Mouse (Mus musculus) small intestine, adult 2 months (tissue): Measurements from ENCODE around the gene Thrap3. TPM values are rescaled to one million over a fixed set of nuclear protein-coding genes. Genes with fewer than 3 reads are reported as not detected.

ENCODE experiments used
- H3K27ac ChIP-seq: fragments of 200-500 bp; 2 replicates; pipeline ENCODE4 v1.5.1; 2012; ENCODE audit warnings: low read depth, low read length, control low read depth, inconsistent platforms; ENCODE audit not compliant: insufficient read depth
- H3K27me3 ChIP-seq: fragments of 200-500 bp; 2 replicates; pipeline ENCODE4 v1.6.1; 2012; ENCODE audit warnings: mild to moderate bottlenecking, moderate library complexity, low read length, inconsistent platforms; ENCODE audit not compliant: control insufficient read depth, insufficient read depth
- H3K36me3 ChIP-seq: fragments of 200-500 bp; 2 replicates; pipeline ENCODE4 v1.6.1; 2012; ENCODE audit warnings: mild to moderate bottlenecking, low read length, control low read depth, inconsistent platforms; ENCODE audit not compliant: control insufficient read depth, insufficient read depth
- H3K4me1 ChIP-seq: fragments of 200-500 bp; 2 replicates; pipeline ENCODE4 v1.6.1; 2012; ENCODE audit warnings: low read length, inconsistent platforms, mixed read lengths; ENCODE audit not compliant: control insufficient read depth, insufficient read depth, insufficient read length
- H3K4me3 ChIP-seq: fragments of 200-500 bp; 2 replicates; pipeline ENCODE4 v1.5.1; 2012; ENCODE audit warnings: low read depth, mild to moderate bottlenecking, control low read depth, inconsistent platforms, low read length, moderate library complexity
- CTCF ChIP-seq: fragments of 200-500 bp; IDR thresholded peaks from 2 replicates; pipeline ENCODE4 v1.5.1; 2012; ENCODE audit warnings: low read depth, mild to moderate bottlenecking, control low read depth, inconsistent platforms, low read length, moderate library complexity, mixed read lengths; ENCODE audit not compliant: insufficient replicate concordance, insufficient read length; ENCODE audit errors: extremely low read depth
- POLR2A ChIP-seq: fragments of 200-500 bp; IDR thresholded peaks from 2 replicates; pipeline ENCODE4 v1.6.1; 2012; ENCODE audit warnings: low read depth, mild to moderate bottlenecking, control low read depth, inconsistent platforms, low read length, moderate library complexity
- WGBS: fragments of 180-500 bp; shearing (Covaris S2); methylation state at CpG from one replicate; pipeline ENCODE4 v1.1.7; 2018; 5-methylcytosine and 5-hydroxymethylcytosine counted together
- polyA plus RNA-seq: library from polyadenylated mRNA; depleted of rRNA; stranded (reverse); fragments of >200 nt; gene quantifications from 2 replicates; pipeline ENCODE4 v1.2.3, GENCODE M21; 2012

Thrap3 gene
- polyA plus RNA-seq, 1 experiment, result 22.1 TPM

DNA sequence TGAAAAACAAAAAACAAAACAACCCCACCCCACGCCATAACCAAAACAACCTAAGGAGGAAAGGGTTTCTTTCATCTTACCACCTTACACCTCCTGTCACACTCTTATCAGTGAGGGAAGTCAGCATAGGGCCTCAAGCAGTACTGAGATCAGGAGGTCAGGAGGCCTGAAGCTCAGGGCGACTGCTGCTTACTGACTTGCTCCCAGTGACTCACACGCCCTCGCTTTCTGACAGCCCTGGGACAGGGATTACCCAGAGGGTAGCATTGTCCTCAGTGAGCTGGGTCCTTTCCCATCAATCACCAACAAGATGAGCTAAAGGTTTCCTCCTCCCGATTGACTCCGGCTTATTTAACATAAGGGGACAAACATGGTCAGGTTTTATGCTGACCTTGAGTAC is 4.5 kb upstream of the Thrap3 start:
- WGBS, result 64% methylated on average over 6 of the region's 6 CpGs
- Histone ChIP-seq H3K27me3 (no peaks in the 10 kb centered on the region), H3K4me3 (no peak overlapping the region), H3K4me1 (peaks cover 3% of the 10 kb centered on the region; the same call in 1 of the 2 replicates), H3K36me3 (no peaks in the 10 kb centered on the region), H3K27ac (no peak overlapping the region)
- TF ChIP-seq POLR2A (no peak), CTCF (no peak)

DNA sequence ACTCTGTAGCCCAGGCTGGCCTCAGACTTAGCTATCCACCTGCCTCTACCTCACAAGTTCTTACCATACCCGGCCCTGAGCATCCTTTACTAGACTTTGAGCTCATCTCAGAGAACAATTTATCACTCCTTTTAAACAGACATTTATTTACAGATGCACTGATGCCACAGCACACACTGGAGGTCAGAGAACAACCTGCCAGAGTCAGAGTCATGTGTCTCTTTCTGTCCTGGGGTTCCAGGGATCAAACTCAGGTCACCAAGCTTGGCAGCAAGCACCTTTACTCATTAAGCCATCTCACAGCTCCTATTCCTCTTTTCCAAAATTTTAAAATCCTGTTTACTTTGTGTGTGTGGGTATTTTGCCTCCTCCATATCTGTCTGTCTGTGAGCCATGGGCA is 2.8 kb upstream of the Thrap3 start:
- H3K4me3 ChIP-seq, result no peak overlapping the region
- H3K36me3 ChIP-seq, result no peaks in the 10 kb centered on the region
- H3K27ac ChIP-seq, result no peak overlapping the region
- H3K4me1 ChIP-seq, result peaks cover 7% of the 10 kb centered on the region; the same call in 1 of the 2 replicates
- 61% methylated on average over 1 of the region's 1 CpGs for WGBS
- H3K27me3 ChIP-seq, result no peaks in the 10 kb centered on the region
- TF ChIP-seq POLR2A, result no peak
- TF ChIP-seq CTCF, result no peak

DNA sequence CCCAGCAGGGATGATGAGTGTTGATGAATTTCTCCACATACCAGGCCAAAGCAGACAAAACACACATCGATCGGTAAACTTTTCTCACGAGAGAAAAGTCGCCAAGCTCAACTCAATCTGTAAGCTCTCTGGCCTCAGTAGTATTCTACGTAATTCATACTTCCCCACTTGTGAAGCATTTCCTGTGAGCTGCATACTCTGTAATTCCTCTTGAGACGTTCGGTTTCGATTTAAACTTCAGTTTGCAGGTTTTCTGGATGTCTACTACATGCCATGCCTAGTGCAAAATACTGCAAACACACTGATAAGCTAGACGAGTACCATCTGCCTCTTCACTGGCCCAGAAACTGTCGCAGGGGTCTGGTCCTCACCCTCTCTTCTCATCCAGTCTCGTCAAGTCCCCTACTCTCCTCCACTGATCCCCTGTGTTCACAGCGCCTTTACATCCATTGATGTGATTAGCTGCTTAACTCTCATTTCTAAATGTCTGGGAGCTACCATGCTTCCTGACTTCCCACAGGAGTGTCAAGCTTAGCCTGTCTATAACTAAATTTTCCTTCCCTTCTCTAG is 2.2 kb upstream of the Thrap3 start:
- Histone ChIP-seq H3K4me1 (peaks cover 7% of the 10 kb centered on the region; the same call in 1 of the 2 replicates), H3K27ac (peak overlapping the region; percentile 41), H3K36me3 (no peaks in the 10 kb centered on the region), H3K4me3 (no peak overlapping the region), H3K27me3 (no peaks in the 10 kb centered on the region)
- TF ChIP-seq CTCF (no peak), POLR2A (no peak)
- 73% methylated on average over 12 of the region's 12 CpGs for WGBS

DNA sequence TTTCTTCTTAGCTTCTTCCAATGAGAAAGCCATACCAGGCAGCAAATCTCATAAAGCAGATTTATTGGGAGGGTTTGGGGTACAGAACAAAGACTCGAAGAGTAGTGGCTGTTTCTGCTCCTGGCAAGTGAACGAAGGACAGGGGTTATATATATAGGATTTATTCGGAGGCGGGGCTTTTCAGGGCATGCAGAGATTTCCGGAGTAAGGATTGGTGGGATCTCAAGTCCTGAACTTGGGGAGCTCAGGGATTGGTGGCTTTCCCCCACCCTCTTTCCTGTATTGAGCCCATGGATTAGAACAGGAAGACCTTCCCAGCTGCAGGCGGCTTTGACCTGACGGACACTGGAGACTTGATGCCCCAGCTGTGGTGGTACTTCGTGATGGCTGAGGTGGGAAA is 1.5 kb upstream of the Thrap3 start:
- Histone ChIP-seq H3K4me1 (peaks cover 9% of the 10 kb centered on the region; the same call in 1 of the 2 replicates), H3K27ac (no peak overlapping the region), H3K36me3 (no peaks in the 10 kb centered on the region), H3K4me3 (no peak overlapping the region), H3K27me3 (no peaks in the 10 kb centered on the region)
- 93% methylated on average over 8 of the region's 8 CpGs for WGBS
- TF ChIP-seq POLR2A (no peak), CTCF (no peak)

DNA sequence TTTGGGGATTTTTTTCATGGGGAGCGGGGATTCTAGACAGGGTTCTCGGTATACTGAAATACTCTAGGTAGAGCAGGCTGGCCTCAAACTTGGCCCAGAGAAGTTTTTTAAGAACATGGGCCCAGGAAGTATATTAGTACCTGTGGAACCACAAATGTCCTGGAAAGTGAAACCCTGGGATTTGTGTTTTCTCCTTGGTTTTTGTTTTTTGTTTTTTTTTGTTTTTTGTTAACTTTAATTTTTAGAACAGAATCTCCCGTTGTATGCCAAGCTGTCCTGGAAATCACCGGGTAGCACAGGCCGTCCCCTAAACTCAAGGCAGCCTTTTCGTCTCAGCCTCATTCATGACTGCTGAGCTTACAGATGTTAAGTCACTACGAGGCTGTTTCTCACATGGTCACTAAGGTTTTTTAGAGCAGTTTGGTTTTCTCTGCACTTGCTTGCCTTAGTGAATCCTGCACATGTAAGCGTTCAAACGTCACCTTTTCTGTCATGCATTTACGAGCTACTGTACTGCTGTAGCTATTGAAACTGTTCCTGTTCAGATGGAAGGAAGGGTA is 856 bp upstream of the Thrap3 start:
- H3K27ac ChIP-seq, result peak overlapping the region; percentile 96
- H3K36me3 ChIP-seq, result no peaks in the 10 kb centered on the region
- 76% methylated on average over 10 of the region's 10 CpGs for WGBS
- no peaks in the 10 kb centered on the region for H3K27me3 ChIP-seq
- no peak overlapping the region; the same call in 1 of the 2 replicates for H3K4me3 ChIP-seq
- no peak for TF ChIP-seq POLR2A
- peaks cover 11% of the 10 kb centered on the region; the same call in 1 of the 2 replicates for H3K4me1 ChIP-seq

DNA sequence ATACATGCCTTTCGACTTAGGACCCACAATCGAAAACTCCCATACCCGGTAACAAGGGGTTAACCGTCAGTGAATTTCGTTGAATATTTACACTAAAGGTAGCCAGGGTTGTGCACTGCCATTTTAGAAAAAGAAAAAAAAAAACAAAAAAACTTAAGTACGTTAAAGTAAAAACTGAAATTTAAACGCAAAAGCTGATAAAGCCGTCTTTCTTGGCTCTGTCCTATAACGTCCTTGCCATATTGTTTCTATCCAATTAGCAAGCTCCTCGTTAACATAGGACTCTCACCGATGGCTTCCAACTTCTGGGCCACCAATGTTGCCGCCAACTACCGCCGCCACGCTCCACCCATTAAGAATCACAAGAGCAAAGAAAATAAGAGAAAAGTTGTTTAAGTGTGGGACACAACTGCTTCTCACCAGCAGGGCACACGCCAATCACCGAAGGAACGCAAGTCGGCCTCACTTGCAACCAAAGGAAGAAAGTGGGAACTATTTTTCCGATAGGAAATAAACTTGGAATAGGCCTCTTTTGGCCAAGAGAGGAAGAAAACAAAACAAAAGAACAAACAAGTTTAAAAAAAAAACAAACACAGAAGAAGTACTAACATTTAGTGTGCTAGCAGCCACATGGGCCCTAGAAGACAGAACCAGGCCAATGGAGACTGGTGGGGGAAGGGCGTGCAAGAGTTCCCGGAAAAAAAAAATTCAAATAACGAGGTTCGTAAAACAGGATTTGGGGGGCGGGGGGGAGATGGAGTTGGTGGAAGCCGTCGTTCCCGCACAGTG is 852 bp downstream of the Thrap3 start:
- H3K27me3 ChIP-seq, result no peaks in the 10 kb centered on the region
- peak; percentile 40; the same call in 1 of the 2 replicates for TF ChIP-seq CTCF
- TF ChIP-seq POLR2A, result no peak
- no peaks in the 10 kb centered on the region for H3K36me3 ChIP-seq
- peak overlapping the region; percentile 86 for H3K4me3 ChIP-seq
- peak overlapping the region; percentile 97 for H3K27ac ChIP-seq
- H3K4me1 ChIP-seq, result peaks cover 11% of the 10 kb centered on the region; the same call in 1 of the 2 replicates
- under 1% methylated on average over 28 of the region's 28 CpGs for WGBS

DNA sequence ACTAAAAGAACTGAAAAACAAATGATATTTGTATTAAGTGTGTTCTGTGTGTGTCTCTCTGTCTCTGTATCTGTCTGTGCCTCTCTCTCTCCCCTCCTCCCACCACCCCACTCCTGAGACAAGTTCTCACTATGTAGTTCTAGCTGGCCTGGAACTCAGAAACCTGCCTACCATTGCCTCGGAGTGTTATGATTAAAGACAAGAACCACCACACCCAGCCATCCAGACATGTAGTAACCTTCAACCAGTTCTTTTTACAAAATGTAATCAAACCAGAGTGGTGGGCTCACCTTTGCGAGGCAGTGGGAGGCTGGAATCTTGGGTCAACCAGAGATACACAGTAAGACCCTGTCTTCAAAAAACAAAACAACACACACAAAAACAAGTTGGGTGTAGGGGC is 1.9 kb downstream of the Thrap3 start:
- H3K4me3 ChIP-seq, result no peak overlapping the region; the same call in 1 of the 2 replicates
- peaks cover 11% of the 10 kb centered on the region; the same call in 1 of the 2 replicates for H3K4me1 ChIP-seq
- TF ChIP-seq CTCF (no peak), POLR2A (no peak)
- no peaks in the 10 kb centered on the region for H3K36me3 ChIP-seq
- WGBS, result 9% methylated on average over 2 of the region's 2 CpGs
- H3K27me3 ChIP-seq, result no peaks in the 10 kb centered on the region
- no peak overlapping the region for H3K27ac ChIP-seq
